Mouse (Mus musculus): ENCODE data around the gene Pqlc2.
A peak's percentile ranks its signal among the peaks of the same experiment; 100 is the strongest.

Pqlc2 gene

DNA sequence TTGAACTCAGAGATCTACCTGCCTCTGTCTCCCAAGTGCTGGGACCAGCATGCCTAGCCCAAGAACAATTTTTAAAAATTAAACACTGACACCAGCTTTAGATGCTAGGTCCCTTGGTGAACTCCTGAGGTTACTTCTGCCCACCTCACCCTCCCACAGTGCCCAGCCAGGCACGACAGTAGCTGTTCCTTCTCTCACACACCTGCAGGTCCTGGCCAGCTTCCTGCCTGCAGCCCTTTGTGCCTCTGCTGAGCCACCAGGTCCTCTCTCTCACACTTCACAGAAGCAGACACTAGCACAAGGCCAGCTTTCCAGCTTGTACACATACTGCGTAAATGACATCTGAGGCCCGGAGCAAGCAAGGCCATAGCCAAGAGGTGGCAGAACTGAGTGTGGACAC lies 5.0 kb downstream of the Pqlc2 start:
- no peak for DNase-seq (ENCODE audit: low read depth)

DNA sequence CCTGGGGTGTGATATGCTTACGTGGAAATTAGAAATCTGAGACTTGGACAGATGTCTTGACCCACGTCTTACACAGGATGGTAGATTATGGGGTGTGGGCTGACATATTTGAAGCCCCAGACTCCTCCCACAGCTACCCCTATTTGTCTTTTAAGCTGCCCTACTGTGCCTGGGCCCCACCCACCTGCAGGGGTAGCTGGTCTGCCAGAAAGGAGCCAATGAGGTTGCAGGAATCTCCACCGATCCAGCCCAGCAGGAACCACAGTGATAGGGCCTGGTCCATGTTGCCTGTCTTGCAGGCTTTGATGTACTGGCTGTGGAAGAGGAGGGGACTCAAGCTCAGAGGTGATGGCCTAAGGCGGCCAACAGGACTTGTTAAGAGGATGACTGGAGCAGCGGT lies 8.3 kb downstream of the Pqlc2 start:
- DNase-seq (ENCODE audit: low read depth), result no peak

DNA sequence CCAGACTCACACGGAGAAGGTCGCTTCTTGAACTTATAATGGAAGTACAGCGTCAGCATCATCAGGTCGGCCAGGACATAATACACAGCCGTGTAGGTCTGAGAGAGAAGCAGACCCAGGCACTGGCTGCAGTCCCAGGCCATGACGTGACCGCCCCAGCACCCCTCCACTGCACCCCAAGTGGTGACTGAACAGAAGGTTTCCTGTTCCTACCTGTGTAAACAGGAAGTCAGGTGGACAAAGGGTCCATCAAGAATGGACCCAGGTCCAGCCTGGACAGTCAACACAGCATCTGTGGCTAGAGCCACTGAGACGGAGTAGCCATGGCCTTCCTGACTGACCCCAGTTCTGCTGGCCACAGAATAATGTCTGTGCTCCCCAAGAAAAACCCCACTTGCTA lies 8.7 kb downstream of the Pqlc2 start:
- DNase-seq (ENCODE audit: low read depth), result no peak

DNA sequence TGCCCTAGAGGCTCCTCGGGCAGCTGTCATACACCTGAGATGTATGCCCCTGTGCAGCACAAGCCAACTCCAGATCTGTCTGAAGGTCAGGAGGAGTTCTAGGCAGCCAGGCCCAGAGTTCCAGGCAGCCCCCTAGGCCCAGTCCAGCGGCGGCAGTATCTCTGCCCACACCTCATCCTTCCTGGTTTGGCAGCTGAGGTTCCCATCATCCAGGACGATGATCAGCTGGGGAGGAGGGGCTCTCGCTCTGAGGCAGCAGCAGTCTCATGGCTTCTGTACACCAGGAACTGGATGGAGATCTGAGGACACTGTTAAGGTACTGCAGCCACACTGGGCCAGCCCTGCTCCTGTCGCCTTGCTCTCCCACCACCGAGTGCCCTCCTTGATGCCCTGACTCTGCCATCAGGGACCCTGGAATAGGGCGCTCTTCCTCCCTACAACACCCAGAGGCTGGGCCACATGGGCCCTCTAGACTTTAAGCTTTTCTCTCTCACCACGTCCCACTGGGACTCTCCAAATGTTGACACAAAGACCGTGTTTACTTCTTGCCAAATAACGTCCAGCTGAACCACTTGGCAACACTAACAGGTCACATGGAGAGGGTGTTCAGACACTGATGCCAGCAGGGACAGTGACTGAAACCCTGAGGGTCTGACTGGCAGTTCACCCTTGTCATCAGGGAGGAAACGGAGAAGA lies 11.7 kb downstream of the Pqlc2 start:
- no peak for DNase-seq (ENCODE audit: low read depth)

DNA sequence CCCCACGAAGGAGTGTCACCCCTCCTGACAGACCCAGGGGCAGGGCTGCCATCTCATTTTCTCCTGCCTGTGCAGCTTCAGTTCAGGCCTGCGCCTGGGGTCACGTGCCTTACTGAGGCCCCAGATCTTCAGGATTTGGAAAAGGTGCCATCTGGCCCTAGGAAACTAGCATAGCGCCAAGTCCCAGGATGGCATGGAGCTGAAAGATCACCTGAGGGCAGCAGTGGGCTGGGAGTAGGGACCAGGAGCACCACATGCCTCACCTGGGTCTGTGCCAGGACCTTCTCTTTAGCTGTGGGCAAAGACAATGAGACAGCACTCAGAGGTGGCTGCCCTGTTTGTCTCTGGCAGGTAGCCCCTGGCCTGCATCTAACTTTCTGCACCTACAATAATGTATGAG lies 12.9 kb downstream of the Pqlc2 start:
- DNase-seq (ENCODE audit: low read depth), result no peak

DNA sequence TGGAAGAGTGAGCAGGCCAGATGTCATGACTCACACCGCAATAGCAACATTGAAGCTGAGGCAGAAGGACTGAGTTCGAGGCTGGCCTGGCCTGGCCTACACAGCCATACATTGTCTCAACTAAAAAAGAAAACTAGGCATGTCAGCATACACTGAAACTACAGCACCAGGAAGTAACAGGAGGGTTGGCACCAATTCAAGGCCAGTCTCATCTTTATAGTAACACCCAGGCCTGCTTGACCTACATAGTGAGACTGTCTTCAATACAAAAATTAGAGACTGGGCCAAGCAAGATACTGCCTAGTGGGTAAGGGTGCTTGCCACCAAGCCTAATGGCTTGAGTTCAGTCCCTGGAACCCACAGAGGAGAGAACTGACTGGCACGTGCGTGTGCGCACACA lies 18.5 kb downstream of the Pqlc2 start:
- no peak for DNase-seq (ENCODE audit: low read depth)

DNA sequence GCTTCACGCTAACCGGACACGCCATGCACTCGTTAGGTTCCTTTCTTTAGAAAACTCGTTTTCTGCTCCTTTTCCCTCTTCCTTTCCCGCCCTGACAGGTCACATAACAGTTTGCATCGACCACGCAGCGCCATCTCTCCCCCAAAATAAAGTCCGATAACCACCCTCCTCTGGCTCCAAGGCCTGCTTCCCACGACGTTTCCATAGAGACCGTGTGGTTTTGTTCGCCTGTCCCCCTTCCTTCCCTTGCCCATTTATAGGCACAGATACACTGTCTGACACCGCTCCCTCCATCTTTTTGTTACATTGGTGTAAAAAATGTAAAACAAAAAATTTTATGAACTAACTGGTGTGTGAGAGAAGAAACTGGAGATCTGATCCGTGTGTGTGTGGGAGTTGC lies 19.4 kb downstream of the Pqlc2 start:
- DNase-seq (ENCODE audit: low read depth), result no peak

DNA sequence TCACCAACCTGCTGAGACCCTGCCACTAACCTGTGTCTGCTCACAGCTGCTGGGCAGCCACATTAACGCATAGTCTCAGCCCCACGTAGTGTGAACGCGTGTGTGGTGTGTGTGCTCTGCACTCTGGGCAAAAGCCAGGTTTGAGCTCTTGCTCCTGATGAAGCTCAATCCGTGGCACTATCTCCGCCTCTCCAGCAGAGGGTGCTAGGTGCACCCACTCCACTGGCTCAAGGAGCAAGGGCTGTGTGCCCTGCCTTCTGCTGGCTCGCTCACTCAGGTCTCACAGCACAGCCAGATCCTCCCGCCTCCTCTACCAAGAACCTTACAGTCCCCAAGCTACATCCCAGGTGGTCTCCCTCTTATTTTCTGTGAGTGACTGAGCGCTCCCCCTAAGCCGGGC lies 21.5 kb downstream of the Pqlc2 start:
- DNase-seq (ENCODE audit: low read depth), result no peak

DNA sequence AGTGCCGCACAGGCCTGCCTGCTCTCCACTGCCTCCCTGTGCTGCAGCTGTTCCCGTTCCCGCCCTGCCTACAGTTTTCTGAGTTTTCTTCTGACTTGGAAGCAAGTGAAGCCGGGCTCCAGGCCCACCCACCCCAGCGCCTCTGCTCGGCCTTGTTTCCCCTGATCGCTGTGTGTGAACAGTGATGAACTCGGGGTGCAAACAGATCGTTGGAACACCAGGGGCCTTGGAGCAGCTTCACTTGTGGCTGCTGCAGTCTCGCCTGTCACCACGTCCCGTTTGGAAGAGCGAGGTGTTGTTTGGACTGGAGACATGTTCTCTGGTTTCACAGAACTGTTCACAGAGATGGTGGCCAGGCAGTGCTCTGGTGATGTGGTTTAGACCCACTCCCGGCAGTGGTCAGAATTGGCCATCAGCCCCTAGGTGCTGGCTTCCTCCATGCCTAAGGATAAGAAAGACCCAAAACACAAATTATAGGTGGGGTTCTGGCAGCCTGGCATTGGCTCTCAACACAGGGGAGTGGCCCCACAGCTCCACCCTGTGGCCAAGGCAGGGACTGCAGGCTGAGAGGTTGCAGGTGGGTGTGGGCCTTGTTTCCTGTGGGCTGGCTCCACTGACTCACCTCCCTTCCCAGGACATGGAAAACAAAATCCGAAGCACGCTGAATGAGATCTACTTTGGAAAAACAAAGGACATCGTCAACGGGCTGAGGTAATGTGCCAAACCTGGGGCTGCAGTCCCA lies 23.2 kb downstream of the Pqlc2 start:
- DNase-seq (ENCODE audit: low read depth), result peak; percentile 58

DNA sequence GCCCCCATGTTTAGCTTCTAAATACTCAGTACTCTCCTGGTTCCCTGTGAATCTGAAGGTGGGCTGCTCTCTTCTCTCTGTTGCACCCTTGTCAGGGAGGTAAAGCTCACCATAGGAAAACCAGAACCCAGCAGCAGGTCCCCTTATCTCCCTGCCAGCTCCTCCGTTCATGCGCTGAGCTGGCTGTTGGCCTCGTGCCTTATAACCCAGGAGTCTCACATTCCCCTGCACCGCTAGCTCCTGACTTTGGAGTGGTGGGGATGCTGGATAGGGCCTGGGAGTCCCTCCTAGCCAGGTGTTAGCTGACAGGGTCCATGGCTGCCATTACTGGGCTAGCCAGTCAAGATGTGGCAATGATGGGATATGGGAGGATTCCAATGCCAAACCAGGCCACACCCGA lies 24.3 kb downstream of the Pqlc2 start:
- no peak for DNase-seq (ENCODE audit: low read depth)

DNA sequence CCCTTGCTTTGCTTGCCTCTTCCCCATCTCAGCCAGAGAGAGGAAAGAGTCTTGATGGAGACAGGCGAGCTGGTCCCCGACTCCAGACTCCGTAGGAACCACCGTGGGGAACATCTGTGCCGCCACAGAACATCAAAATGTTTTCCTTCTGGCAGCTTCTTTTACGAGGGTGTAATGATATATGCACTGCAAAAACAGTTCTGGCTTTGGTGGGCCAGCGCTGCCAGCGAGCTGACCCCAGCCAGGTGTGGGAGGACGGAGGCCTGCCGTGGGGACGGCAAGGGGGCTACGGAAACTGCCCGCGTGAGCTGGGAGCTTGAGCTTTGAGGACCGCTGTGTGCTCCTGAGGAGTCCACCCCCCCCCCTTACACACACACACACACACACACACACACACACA lies 25.6 kb downstream of the Pqlc2 start:
- DNase-seq (ENCODE audit: low read depth), result no peak

DNA sequence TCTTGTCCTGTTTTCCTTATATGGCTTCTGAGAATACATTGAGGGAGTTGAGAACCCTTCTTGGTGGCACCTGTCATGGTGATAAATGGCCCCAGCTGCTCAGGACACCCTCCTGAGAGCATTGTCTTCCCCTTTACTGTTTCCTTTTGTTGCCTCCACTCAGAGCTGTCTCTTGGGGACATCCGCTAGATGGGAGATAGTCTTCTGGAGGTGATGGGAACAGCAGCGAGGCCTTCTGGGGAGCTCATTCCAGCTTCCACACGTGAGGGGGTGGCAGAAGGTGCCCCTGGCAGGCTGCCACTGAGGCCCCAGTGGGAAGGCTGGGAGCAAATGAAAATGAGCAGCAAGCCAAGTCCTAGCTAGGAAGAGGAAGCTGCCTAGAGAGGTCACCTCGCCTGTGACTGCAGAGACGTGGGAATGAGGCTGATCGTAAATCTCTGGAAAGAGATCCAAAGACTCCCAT lies 27.5 kb downstream of the Pqlc2 start:
- no peak for DNase-seq (ENCODE audit: low read depth)

DNA sequence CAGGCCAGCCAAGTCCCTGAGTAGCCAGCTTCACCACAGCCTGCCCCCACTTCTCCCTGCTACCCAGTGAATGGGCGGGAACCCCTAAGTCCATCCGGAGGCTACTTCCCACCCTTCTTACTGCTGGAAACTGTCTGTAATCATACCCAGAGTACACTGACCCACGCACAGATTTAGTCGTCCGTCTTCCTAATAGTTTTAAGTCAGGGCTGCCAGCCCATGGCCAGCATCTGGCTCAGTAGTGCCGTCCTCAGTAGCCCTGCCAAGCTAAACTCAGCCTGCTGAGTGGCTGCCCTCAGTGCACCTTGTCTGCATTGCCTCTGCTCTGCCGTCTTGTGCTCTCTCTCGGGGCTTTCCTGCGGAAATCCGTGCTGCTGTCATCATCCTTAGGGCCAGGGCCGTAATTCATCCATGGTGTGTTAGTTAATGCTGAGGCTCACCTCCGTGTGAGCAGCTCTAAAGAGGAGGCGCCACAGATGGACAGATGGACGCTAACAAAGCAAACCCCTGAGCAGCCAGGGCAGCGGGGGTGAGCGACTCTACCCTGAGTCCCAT lies 28.6 kb downstream of the Pqlc2 start:
- DNase-seq (ENCODE audit: low read depth), result no peak

DNA sequence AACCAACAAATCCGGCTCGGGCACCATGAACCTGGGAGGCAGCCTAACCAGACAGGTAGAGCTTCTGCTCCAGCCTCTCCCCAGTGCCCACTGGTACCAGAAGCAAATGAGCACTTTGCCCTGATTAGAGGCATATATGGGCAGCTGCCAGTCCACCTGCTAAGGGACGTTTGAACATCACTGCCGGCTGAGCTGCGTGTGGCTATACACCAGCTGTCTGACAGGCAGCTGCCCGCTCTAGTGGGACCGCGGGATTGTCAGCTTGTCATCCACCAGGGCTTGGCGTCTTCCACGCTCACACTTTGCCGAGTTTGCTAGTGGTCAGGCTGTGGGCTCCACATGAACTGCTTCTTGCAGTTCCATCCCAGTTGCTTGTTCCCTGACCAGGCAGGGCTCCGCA lies 30.0 kb downstream of the Pqlc2 start:
- DNase-seq (ENCODE audit: low read depth), result no peak

DNA sequence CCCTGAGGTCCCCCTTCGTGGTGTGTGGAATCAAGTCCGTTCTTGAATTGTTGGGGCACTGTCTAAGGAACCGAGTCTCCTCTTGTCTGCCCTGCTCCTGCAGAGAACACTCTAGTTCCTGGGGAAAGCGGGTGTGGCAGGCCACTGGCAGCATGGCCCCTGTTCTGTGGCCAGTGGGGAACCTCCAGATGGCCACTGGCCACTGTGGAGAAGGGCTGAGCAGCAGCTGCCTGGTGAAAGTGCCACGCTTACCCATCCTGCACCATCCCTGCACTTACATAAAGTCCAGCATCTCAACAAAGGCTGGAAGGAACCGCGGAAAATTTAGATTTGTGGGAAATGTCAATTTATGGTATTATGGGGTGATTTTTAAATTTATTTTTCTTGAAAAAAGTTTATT lies 34.1 kb downstream of the Pqlc2 start:
- no peak for DNase-seq (ENCODE audit: low read depth)

DNA sequence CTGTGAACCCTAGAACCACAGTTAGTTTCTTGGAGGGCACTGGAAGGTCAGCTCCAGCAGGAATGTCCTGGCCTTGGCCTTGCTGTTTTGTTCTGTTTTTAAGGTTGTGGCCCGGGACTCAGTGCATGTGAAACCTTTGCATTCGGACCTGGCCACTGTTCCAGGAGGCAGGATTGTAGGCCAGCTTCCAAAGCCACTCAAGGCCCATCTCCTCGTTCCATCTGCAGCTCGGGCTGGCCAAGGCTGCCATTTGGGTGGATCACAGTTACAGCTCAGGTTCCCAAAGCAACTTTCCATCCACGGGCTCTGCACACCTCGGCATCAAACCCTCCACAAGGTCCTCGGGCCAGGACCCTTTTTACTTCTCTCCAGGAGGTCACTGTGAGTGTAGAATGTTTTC lies 35.9 kb downstream of the Pqlc2 start:
- no peak for DNase-seq (ENCODE audit: low read depth)

DNA sequence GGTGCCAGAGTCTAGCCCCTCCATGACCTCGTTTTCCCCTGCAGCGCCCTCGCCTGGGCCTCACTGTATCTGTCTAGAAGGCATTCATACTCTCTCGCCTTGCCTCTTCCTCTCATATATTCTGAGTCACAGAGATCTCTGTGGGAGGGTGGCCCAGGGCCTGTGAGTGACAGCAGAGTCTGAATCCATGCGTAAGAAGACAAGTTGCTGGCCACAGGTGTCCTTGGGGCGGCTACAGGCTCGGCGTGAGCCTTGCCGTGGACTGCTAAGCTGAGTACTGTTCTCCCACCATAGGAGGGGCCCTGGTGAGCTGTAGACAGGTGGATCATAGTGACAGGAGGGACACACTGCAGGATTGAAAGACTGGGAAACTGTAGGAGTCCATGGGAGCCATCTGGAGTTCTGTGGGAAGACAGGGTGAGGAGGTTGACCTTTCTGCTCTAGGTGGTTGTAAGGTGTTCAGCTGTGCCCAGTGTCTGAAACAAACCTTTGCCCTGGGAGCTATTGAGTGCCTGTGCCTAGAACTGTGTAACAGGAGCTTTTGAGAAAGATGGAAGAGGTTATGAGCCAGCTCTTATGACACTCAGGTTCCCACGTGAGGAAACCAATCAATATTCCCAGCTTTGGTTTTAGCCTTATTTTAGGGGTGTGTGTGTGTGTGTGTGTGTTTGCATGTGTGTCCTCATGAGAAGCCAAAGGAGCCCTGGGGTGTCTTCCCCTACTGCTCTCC lies 37.4 kb downstream of the Pqlc2 start:
- no peak for DNase-seq (ENCODE audit: low read depth)

DNA sequence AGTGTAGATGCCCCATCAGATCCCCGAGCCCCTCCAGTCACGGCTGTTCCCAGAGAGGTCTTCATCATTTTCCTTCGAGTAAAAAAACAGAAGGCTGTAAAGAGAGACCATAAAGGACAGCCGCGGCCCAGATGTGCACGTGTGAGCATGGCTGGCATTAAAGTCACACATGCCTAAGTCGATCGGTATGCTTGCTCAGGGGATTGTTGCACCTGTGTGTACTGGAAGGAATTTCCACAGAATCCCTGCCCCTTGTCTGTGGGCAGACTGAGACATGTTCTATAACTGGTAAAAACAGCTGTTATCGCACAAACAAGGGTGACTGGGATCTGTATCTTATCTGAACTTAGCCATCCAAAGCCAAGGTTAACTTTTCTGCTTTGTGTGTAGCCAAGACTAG lies 38.9 kb downstream of the Pqlc2 start:
- no peak for DNase-seq (ENCODE audit: low read depth)

DNA sequence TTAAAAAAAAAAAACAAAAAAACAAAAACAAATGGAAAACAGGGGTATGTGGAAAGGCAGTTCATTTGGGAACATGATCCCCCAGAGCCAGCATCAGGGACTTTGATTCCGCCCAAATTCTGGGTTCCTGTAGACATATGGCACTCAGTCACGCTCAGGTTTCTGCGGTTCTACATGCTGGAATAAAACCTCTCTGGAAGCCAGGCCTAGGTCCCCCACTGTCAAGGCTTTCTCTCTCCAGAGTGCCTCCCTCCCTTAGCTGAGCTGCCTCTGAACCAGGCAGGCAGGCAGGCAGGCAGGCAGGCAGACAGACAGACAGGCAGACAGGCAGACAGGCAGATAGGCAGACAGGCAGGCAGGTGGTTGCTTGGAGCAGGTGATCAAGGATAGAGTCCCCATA lies 40.3 kb downstream of the Pqlc2 start:
- DNase-seq (ENCODE audit: low read depth), result no peak

DNA sequence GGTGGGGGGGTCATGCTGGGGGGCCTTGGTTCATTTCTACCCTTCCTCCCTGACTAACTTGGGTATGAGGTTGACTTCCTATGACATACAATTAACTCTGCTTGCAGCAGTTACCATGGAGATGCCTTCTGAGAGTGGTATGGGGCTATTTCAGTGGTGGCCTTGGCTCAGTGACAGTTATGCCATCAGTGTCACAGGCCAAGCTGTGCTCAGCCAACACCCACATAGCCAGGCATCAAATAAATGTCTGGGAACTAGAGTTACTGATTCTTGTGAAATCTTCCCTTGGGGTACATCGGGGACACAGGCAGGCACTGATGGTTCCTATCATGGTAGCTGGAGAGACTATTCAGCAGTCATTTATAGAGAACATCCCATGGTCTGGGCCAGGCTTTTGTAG lies 42.3 kb downstream of the Pqlc2 start:
- no peak for DNase-seq (ENCODE audit: low read depth)

DNA sequence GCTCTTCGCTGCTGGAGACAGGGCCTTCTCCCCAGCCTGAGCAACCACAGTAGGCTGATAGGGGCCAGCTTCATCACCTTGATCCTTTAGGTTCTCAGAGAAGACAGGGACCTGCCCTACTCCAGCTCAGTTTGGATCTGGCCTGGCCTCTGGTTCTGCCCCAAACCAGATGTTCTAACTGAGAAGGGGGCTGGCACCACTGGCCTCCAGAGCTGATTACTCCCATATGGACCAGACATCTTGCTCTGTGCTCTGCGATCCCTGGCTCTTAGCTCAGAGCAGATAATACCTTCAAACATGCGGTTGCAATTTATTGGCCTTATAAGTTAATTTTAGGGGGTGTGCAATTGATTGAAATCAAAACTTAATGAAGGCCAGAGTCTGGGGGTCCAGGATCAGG lies 43.2 kb downstream of the Pqlc2 start:
- DNase-seq (ENCODE audit: low read depth), result no peak

DNA sequence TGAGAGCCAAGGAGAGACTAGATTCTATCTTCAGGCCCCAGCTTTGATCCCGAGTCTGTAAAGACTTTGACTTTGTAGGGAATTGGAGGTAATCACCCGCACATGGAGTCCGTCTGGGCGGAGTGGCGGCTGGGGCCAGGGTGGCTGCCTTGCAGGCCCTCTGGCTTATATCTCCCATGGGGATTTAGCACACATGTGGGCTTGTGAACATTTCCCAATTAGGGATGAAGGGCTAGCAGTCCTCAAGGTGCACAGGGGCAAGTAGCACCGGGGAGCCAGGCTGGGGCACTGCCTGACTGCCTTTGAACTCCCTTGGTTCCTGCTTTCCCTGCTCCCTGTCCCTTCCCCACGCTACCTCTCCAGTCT lies 44.0 kb downstream of the Pqlc2 start:
- DNase-seq (ENCODE audit: low read depth), result no peak

Measured in c-Kit-positive CD71-negative TER-119-negative erythroid progenitor cells, embryonic 14.5 days (primary cell).